Mouse (Mus musculus) limb, embryonic 14.5 days (tissue): Measurements from ENCODE around the gene Ampd1. TPM values are rescaled to one million over a fixed set of nuclear protein-coding genes. Genes with fewer than 3 reads are reported as not detected.

Experiments
- ATAC-seq: fragments of 200-750 bp; cut with Nextera tagmentation; 2 replicates; pipeline ENCODE4 v1.8.0; 2017; ENCODE audit warnings: low read depth, moderate number of reproducible peaks, moderate TSS enrichment; ENCODE audit not compliant: low FRiP score
- DNase-seq: peaks from one replicate; pipeline ENCODE4 v3.0.0-alpha.2; 2015; ENCODE audit warnings: low spot score
- H3K27ac ChIP-seq: fragments of 300-500 bp; sonication (generic); replicated peaks from 2 replicates; pipeline ENCODE4 v1.5.1; 2014; ENCODE audit warnings: low read depth, mild to moderate bottlenecking, low read length, moderate library complexity, mixed read lengths
- H3K27me3 ChIP-seq: fragments of 300-500 bp; sonication (generic); 2 replicates; pipeline ENCODE4 v1.6.1; 2014; ENCODE audit warnings: low read length, mixed read lengths; ENCODE audit not compliant: control insufficient read depth, insufficient read depth
- H3K36me3 ChIP-seq: fragments of 300-500 bp; sonication (generic); 2 replicates; pipeline ENCODE4 v1.6.1; 2014; ENCODE audit warnings: mild to moderate bottlenecking, low read length, moderate library complexity, mixed read lengths; ENCODE audit not compliant: control insufficient read depth, insufficient read depth
- H3K4me1 ChIP-seq: fragments of 300-500 bp; sonication (generic); 2 replicates; pipeline ENCODE4 v1.6.1; 2014; ENCODE audit warnings: antibody characterized with exemption, low read length, mixed read lengths; ENCODE audit not compliant: control insufficient read depth, insufficient read depth
- H3K4me2 ChIP-seq: fragments of 300-500 bp; sonication (generic); replicated peaks from 2 replicates; pipeline ENCODE4 v1.6.1; 2014; ENCODE audit warnings: low read depth, mild to moderate bottlenecking, low read length, moderate library complexity; ENCODE audit not compliant: severe bottlenecking
- H3K4me3 ChIP-seq: fragments of 300-500 bp; sonication (generic); replicated peaks from 2 replicates; pipeline ENCODE4 v1.5.1; 2014; ENCODE audit warnings: low read length
- H3K9ac ChIP-seq: fragments of 300-500 bp; sonication (generic); 2 replicates; pipeline ENCODE4 v1.6.1; 2014; ENCODE audit warnings: mild to moderate bottlenecking, low read depth, low read length, moderate library complexity; ENCODE audit not compliant: severe bottlenecking
- H3K9me3 ChIP-seq: fragments of 300-500 bp; sonication (generic); 2 replicates; pipeline ENCODE4 v1.6.1; 2016; ENCODE audit warnings: low read length; ENCODE audit not compliant: control insufficient read depth
- POLR2A ChIP-seq: fragments of 200-500 bp; IDR thresholded peaks from 2 replicates; pipeline ENCODE4 v1.8.0; 2012; ENCODE audit warnings: inconsistent platforms, mild to moderate bottlenecking, moderate library complexity, borderline replicate concordance; ENCODE audit not compliant: insufficient read depth, insufficient read length; ENCODE audit errors: extremely low read depth
- WGBS: fragments of 180-500 bp; shearing (Covaris S2); extraction: QIAGEN DNeasy Blood & Tissue Kit; methylation state at CpG from one replicate; pipeline ENCODE4 v1.1.7; 2014; 5-methylcytosine and 5-hydroxymethylcytosine counted together
- polyA plus RNA-seq, 2 experiments: library from polyadenylated mRNA; depleted of rRNA in 1 of 2; stranded (reverse) in 1 of 2; unstranded in 1 of 2; fragments of >200 nt; fragmentation: Nextera tagmentation in 1 of 2; extraction: Ambion mirVana in 1 of 2; gene quantifications; 2 replicates each; pipeline versions ENCODE4 v1.2.1 to v1.2.3; 2012 to 2014

Ampd1 gene
- polyA plus RNA-seq, 2 experiments, result 8.3 to 15.4 TPM

DNA sequence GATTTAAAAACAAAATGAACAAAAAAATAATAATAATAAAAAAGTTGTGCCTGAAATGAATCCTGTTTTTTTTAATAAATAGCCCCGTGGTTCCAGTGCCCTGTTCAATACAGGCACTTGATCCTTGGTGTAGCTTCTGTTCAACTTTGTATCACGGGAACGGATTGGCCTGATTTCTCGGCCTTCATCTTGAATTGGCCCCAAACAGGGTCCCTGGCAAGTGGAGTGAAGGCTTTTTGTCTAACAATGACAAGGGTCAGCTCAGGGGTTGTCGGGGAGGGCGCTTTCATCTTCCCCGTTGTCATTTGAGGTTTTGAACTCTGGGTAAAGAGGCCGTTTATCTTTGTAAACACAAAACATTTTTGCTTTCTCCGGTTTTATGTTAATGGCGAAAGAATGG is 16.1 kb upstream of the Ampd1 start:
- DNase-seq (no peak), ATAC-seq (peak; percentile 24)
- WGBS, result 8% methylated on average over 10 of the region's 10 CpGs
- no peak for TF ChIP-seq POLR2A
- Histone ChIP-seq H3K4me1 (peaks cover 3% of the 10 kb centered on the region; the same call in 1 of the 2 replicates), H3K4me2 (peak overlapping the region; percentile 56), H3K9me3 (no peaks in the 10 kb centered on the region), H3K36me3 (peaks cover 69% of the 10 kb centered on the region), H3K9ac (0 out of 2 replicates have a peak overlapping the region, but pooled peaks have one; percentile 18), H3K27ac (peak overlapping the region; percentile 56), H3K27me3 (no peaks in the 10 kb centered on the region), H3K4me3 (peak overlapping the region; percentile 61)

DNA sequence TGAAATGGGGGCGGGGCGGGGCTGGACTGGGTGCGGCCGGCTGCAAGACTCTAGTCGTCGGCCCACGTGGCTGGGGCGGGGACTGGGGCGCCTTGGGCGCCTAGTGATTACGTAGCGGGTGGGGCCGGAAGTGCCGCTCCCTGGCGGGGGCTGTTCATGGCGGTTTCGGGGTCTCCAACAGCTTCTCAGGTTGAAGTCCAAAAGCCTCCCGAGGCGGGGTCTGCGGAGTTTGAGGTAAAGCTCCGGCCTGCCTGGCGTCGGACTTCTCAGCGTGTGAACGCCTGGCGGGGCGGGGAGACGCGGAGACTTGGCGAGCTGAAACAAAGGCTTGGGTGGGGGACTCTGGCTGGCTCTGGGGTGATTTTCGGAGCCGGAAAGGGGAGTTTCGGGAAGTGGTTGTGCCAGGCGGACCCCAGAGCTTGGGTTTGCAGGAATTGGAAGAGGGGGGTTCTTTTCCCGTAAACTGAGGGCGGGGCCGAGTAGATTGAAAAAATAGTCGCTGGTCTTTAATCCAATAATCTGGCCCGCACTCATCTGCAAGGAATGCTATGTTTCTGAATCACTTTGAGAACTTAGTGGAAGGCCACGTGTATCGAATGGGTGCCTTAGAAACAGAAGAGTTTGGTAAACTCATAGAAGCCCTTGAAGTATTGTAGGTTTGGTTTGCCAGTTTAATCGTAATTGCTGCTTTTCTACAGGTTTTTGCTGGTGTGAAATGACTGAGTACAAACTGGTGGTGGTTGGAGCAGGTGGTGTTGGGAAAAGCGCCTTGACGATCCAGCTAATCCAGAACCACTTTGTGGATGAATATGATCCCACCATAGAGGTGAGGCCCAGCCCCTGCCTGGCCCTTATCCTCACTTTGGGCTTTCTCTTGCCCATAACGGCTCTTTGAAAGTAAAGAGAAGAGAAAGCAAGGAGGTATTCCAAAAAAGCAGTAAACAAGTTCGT is 15.3 kb upstream of the Ampd1 start, which contains the start of gene Nras:
Gene Nras (plus strand): TSS at position 79 of the 951 bp plus-strand sequence.
- ATAC-seq (peak; percentile 98), DNase-seq (peak; percentile 97)
- no peaks in the 10 kb centered on the region for H3K9me3 ChIP-seq
- peaks cover 71% of the 10 kb centered on the region for H3K36me3 ChIP-seq
- peak within 1 kb of the TSS; percentile 73 for H3K4me2 ChIP-seq
- H3K4me1 ChIP-seq, result peaks cover 3% of the 10 kb centered on the region; the same call in 1 of the 2 replicates
- peak within 1 kb of the TSS; percentile 82 for H3K9ac ChIP-seq
- peak within 1 kb of the TSS; percentile 96 for H3K27ac ChIP-seq
- peak within 1 kb of the TSS; percentile 61 for H3K4me3 ChIP-seq
- 3% methylated on average over 46 of the region's 46 CpGs for WGBS
- peak; percentile 61; the same call in 1 of the 2 replicates for TF ChIP-seq POLR2A
- H3K27me3 ChIP-seq, result no peaks in the 10 kb centered on the region

DNA sequence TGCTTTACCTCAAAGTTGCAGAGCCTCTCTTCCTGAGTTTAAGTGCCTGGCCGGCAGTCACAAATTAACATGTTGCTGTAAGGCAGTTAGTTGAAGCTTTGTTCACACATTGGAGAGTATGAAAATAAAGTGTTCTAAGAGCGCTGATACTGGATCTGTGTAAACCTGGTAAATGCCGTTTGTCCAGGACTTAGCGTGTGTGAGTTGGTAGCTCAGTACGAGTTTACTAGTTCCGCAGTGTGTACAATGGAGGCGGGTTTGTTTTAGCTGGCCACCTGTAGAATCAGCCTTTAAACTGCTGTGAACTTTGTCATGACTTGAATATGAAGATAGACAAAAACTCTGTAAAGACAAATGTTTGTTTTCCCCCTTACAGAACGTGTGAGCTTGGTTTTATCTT is 6.9 kb upstream of the Ampd1 start:
- Histone ChIP-seq H3K9ac (no peak overlapping the region), H3K27ac (no peak overlapping the region), H3K36me3 (peaks cover 72% of the 10 kb centered on the region), H3K4me1 (no peaks in the 10 kb centered on the region), H3K4me2 (no peak overlapping the region), H3K27me3 (no peaks in the 10 kb centered on the region), H3K9me3 (no peaks in the 10 kb centered on the region), H3K4me3 (no peak overlapping the region)
- WGBS, result 93% methylated on average over 8 of the region's 8 CpGs
- ATAC-seq (no peak), DNase-seq (no peak)
- no peak for TF ChIP-seq POLR2A

DNA sequence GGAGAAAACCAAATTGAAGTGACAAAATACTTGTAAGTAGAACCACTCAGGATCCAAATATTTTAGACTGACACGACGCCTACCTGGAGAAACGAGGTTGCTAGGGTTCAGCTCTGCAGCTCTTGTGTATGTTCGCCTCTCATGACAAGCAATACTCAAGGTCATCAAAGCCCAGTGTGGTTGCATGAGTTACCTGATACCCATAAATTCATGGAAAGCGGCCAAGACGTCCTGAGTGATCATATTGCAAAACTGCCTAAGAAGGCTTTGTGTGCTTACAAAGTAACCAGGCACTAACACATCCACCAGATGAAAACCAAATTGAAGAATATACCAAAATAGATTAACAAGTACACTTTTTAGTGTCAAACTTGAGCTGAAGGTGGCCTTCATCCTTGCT is 4.8 kb upstream of the Ampd1 start:
- H3K4me2 ChIP-seq, result no peak overlapping the region
- H3K4me1 ChIP-seq, result no peaks in the 10 kb centered on the region
- DNase-seq (no peak), ATAC-seq (no peak)
- no peak for TF ChIP-seq POLR2A
- H3K4me3 ChIP-seq, result no peak overlapping the region
- 81% methylated on average over 6 of the region's 6 CpGs for WGBS
- no peak overlapping the region for H3K9ac ChIP-seq
- H3K36me3 ChIP-seq, result peaks cover 52% of the 10 kb centered on the region
- H3K9me3 ChIP-seq, result no peaks in the 10 kb centered on the region
- H3K27ac ChIP-seq, result no peak overlapping the region
- H3K27me3 ChIP-seq, result no peaks in the 10 kb centered on the region

DNA sequence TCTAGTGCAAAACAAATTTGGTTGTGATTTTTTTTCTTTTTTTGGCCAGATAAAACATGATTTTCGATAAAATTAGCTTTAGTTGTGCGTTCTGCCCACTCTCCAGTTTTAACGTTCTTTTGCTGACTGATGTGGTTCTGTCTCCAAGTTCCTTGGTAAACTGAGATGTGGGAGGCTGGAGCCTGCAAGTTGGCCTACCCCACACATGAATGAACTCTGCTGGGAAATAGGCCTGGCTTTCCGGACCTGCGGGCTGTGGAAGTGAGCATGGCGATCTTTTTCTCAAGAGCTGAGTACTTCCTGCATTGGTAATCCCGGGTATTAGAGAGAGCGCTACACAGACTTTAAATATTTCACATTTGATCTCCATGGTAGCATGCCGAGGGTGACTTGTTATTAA is 2.1 kb downstream of the Ampd1 start:
- H3K27me3 ChIP-seq, result no peaks in the 10 kb centered on the region
- H3K4me1 ChIP-seq, result no peaks in the 10 kb centered on the region
- 84% methylated on average over 9 of the region's 9 CpGs for WGBS
- ATAC-seq (no peak), DNase-seq (no peak)
- no peak overlapping the region for H3K4me3 ChIP-seq
- no peak overlapping the region for H3K27ac ChIP-seq
- no peaks in the 10 kb centered on the region for H3K9me3 ChIP-seq
- no peak overlapping the region for H3K9ac ChIP-seq
- no peak overlapping the region for H3K4me2 ChIP-seq
- no peaks in the 10 kb centered on the region for H3K36me3 ChIP-seq
- no peak for TF ChIP-seq POLR2A
